Mouse (Mus musculus) CH12.LX (cell line): ENCODE measurements around the gene Tnfrsf1a.

Experiments used
- BHLHE40 ChIP-seq: IDR thresholded peaks from 2 replicates; pipeline ENCODE4 v1.6.1; 2011; ENCODE audit warnings: mild to moderate bottlenecking, low read depth, low read length, improper control_type of control experiment
- CHD1 ChIP-seq: IDR thresholded peaks from 2 replicates; pipeline ENCODE4 v1.6.1; 2012; ENCODE audit warnings: low read depth, low read length, improper control_type of control experiment, inconsistent platforms
- CTCF ChIP-seq, 2 experiments: IDR thresholded peaks in 1 of 2; conservative IDR thresholded peaks in 1 of 2; 2 replicates each; pipeline ENCODE4 v1.5.1; 2011 to 2012; ENCODE audit warnings: low read depth in 2 of 2, low read length in 2 of 2, improper control_type of control experiment in 1 of 2, inconsistent platforms in 1 of 2, mild to moderate bottlenecking in 1 of 2, moderate library complexity in 1 of 2
- SIN3A ChIP-seq: IDR thresholded peaks from 2 replicates; pipeline ENCODE4 v1.6.1; 2012; ENCODE audit warnings: low read length, improper control_type of control experiment, inconsistent platforms

GRCm38 (mm10) chr6:125351368-125352045, 2.3 kb downstream of the Tnfrsf1a start:
- TF ChIP-seq CHD1 (no peak), CTCF (conservative IDR thresholded peaks at IDR 0.05 in 1 of 2, IDR thresholded peaks at IDR 0.05 in 1 of 2; ENCODE audit: low read depth in 2 of 2, low read length in 2 of 2) (no peak), SIN3A (no peak), BHLHE40 (no peak)
